Mouse (Mus musculus) neural tube, embryonic 14.5 days (tissue): Measurements from ENCODE around the gene Cadps2. TPM values are rescaled to one million over a fixed set of nuclear protein-coding genes. Genes with fewer than 3 reads are reported as not detected.

Experiments
- ATAC-seq: fragments of 200-750 bp; cut with Nextera tagmentation; 2 replicates; pipeline ENCODE4 v1.8.0; 2017; ENCODE audit warnings: low read depth, mild to moderate bottlenecking, moderate TSS enrichment, moderate library complexity
- H3K27ac ChIP-seq: fragments of 300-500 bp; sonication (generic); 2 replicates; pipeline ENCODE4 v1.5.1; 2014; ENCODE audit warnings: low read depth, mild to moderate bottlenecking, control low read depth, low read length, moderate library complexity, mixed read lengths
- H3K27me3 ChIP-seq: fragments of 300-500 bp; sonication (generic); 2 replicates; pipeline ENCODE4 v1.6.1; 2014; ENCODE audit warnings: low read length; ENCODE audit not compliant: control insufficient read depth, insufficient read depth
- H3K36me3 ChIP-seq: fragments of 300-500 bp; sonication (generic); 2 replicates; pipeline ENCODE4 v1.6.1; 2014; ENCODE audit warnings: low read length, mixed read lengths; ENCODE audit not compliant: control insufficient read depth, insufficient read depth
- H3K4me1 ChIP-seq: fragments of 300-500 bp; sonication (generic); 2 replicates; pipeline ENCODE4 v1.6.1; 2014; ENCODE audit warnings: low read length; ENCODE audit not compliant: control insufficient read depth, insufficient read depth
- H3K4me2 ChIP-seq: fragments of 300-500 bp; sonication (generic); 2 replicates; pipeline ENCODE4 v1.6.1; 2014; ENCODE audit warnings: mild to moderate bottlenecking, low read depth, low read length, control low read depth
- H3K4me3 ChIP-seq: fragments of 300-500 bp; sonication (generic); 2 replicates; pipeline ENCODE4 v1.5.1; 2014; ENCODE audit warnings: low read depth, low read length, control low read depth, mixed read lengths
- H3K9ac ChIP-seq: fragments of 300-500 bp; sonication (generic); replicated peaks from 2 replicates; pipeline ENCODE4 v1.6.1; 2014; ENCODE audit warnings: low read depth, mild to moderate bottlenecking, control low read depth, low read length, mixed read lengths
- H3K9me3 ChIP-seq: fragments of 300-500 bp; sonication (generic); 2 replicates; pipeline ENCODE4 v1.6.1; 2016; ENCODE audit warnings: low read length; ENCODE audit not compliant: control insufficient read depth
- WGBS: fragments of 180-500 bp; shearing (Covaris S2); extraction: QIAGEN DNeasy Blood & Tissue Kit; methylation state at CpG from one replicate; pipeline ENCODE4 v1.1.7; 2014; 5-methylcytosine and 5-hydroxymethylcytosine counted together
- polyA plus RNA-seq: library from polyadenylated mRNA; unstranded; fragments of >200 nt; fragmentation: Nextera tagmentation; extraction: Ambion mirVana; gene quantifications from 2 replicates; pipeline ENCODE4 v1.2.1, GENCODE M21; 2014

Gene Cadps2
- polyA plus RNA-seq, 1 experiment from 2014 or later: 14.2 TPM

- 0 out of 2 replicates have a peak, but pooled peaks have one; percentile 3 for ATAC-seq
- Histone ChIP-seq H3K27ac (no peak overlapping the region), H3K4me1 (0 out of 2 replicates have a peak, but pooled peaks cover 6% of the 10 kb centered on the region), H3K4me2 (peak overlapping the region; percentile 96), H3K27me3 (peaks cover 14% of the 10 kb centered on the region), H3K4me3 (peak overlapping the region; percentile 69), H3K9me3 (no peaks in the 10 kb centered on the region), H3K9ac (no peak overlapping the region), H3K36me3 (no peaks in the 10 kb centered on the region)
- WGBS: under 1% methylated on average over 15 of the region's 15 CpGs
These were observed 780 bp upstream of the Cadps2 start for GRCm38 (mm10) chr6:23840001-23840400.

DNA sequence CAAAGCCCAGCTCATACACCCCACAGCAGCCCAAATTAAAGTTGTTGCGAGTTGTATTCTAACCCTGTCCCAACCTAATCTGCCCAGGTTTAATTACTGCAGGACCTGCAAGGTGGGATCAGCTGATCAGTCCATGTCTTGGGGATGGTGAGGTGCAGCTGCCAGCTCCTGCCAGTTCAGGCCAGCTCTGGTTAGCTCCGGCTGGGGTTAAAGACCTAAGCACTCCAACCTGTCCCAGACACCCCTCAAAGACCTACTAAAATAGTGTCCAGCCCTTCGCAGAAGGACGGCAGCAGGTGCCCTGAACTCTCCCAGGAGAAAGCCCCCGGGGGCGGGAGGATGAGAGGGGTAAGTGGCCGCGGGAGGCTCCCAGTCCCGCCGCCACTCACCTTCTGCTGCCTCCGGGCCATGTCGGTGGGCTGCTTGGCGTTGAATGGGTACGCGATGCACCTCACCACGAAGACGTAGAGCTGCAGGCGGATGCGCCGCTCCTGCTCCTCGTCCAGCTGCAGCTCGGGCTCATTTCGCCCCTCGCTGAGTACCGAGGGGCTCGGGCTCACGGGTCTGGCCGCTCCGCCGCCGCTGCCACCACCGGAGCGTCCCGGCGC is 716 bp downstream of the Cadps2 start:
- peak; percentile 35 for ATAC-seq
- Histone ChIP-seq H3K36me3 (no peaks in the 10 kb centered on the region), H3K27ac (no peak overlapping the region), H3K27me3 (peaks cover 14% of the 10 kb centered on the region), H3K4me1 (0 out of 2 replicates have a peak, but pooled peaks cover 6% of the 10 kb centered on the region), H3K9me3 (no peaks in the 10 kb centered on the region), H3K4me2 (peak overlapping the region; percentile 96), H3K4me3 (peak overlapping the region; percentile 69), H3K9ac (peak overlapping the region; percentile 61)
- WGBS: 1% methylated on average over 34 of the region's 35 CpGs

DNA sequence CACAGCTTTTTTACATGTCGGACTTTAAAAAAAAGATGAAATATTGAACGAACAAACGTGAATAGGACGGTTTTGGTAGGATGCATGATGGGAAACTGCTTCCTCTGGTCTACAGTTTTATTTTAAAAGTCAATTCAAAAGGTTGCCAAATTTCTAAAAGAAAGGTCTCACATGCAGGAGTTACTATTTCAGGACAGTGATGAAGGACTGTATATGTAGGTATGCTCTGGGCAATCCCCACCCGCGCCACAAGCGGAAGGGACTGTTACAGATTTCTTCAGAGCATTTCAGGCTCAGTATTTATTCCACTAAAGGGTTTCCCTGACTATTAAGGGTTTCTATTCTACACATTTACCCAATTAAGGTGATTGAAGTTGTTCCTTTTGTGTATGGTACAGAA is 1.6 kb downstream of the Cadps2 start:
- ATAC-seq: no peak

DNA sequence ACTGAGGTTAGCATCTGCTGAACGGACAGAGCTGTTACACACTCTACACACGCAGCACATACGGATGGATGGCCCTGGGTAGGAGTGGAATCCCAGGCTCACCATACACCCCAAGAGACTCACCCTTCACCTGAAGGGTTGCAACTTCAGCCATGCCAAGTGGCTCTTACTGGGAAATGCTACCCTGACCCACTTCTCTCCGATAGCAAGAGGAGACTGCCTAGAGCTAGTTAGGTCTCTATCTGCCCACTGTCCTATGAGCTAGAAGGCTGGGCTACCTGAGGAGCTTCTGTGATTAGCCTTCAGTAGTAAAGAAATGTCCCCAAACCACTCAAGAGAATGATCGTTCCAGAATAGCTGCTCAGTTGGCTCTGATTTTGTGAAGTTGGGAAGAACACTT is 2.1 kb downstream of the Cadps2 start:
- H3K27me3 ChIP-seq: peaks cover 14% of the 10 kb centered on the region
- H3K4me2 ChIP-seq: peak overlapping the region; percentile 96; the same call in 1 of the 2 replicates
- no peaks in the 10 kb centered on the region for H3K36me3 ChIP-seq
- H3K27ac ChIP-seq: no peak overlapping the region
- no peak overlapping the region for H3K9ac ChIP-seq
- no peak for ATAC-seq
- H3K4me3 ChIP-seq: no peak overlapping the region
- WGBS: 88% methylated on average over 5 of the region's 5 CpGs
- H3K4me1 ChIP-seq: 0 out of 2 replicates have a peak, but pooled peaks cover 6% of the 10 kb centered on the region
- H3K9me3 ChIP-seq: no peaks in the 10 kb centered on the region

More for the DNA sequence above, 1.6 kb downstream of the Cadps2 start:
- H3K36me3 ChIP-seq: no peaks in the 10 kb centered on the region
- H3K27ac ChIP-seq: no peak overlapping the region
- H3K4me3 ChIP-seq: no peak overlapping the region; the same call in 1 of the 2 replicates
- 98% methylated on average over 7 of the region's 7 CpGs for WGBS
- peak overlapping the region; percentile 96 for H3K4me2 ChIP-seq
- H3K27me3 ChIP-seq: peaks cover 14% of the 10 kb centered on the region
- H3K4me1 ChIP-seq: 0 out of 2 replicates have a peak, but pooled peaks cover 6% of the 10 kb centered on the region
- no peak overlapping the region for H3K9ac ChIP-seq
- H3K9me3 ChIP-seq: no peaks in the 10 kb centered on the region

- no peak for ATAC-seq
- no peak overlapping the region for H3K9ac ChIP-seq
- no peaks in the 10 kb centered on the region for H3K9me3 ChIP-seq
- H3K4me3 ChIP-seq: no peak overlapping the region
- no peak overlapping the region for H3K27ac ChIP-seq
- 0 out of 2 replicates have a peak, but pooled peaks cover 6% of the 10 kb centered on the region for H3K4me1 ChIP-seq
- no peaks in the 10 kb centered on the region for H3K36me3 ChIP-seq
- no peak overlapping the region for H3K4me2 ChIP-seq
- peaks cover 14% of the 10 kb centered on the region for H3K27me3 ChIP-seq
- WGBS: 63% methylated on average over 2 of the region's 2 CpGs
These were observed 2.5 kb downstream of the Cadps2 start for GRCm38 (mm10) chr6:23836694-23837093.

GRCm38 (mm10) chr6:23835552-23835951 is 3.7 kb downstream of the Cadps2 start:
- 87% methylated on average over 4 of the region's 4 CpGs for WGBS
- Histone ChIP-seq H3K4me3 (no peak overlapping the region), H3K36me3 (no peaks in the 10 kb centered on the region), H3K27me3 (peaks cover 14% of the 10 kb centered on the region), H3K4me2 (no peak overlapping the region), H3K4me1 (0 out of 2 replicates have a peak, but pooled peaks cover 6% of the 10 kb centered on the region), H3K9ac (no peak overlapping the region), H3K27ac (no peak overlapping the region), H3K9me3 (no peaks in the 10 kb centered on the region)
- ATAC-seq: no peak

DNA sequence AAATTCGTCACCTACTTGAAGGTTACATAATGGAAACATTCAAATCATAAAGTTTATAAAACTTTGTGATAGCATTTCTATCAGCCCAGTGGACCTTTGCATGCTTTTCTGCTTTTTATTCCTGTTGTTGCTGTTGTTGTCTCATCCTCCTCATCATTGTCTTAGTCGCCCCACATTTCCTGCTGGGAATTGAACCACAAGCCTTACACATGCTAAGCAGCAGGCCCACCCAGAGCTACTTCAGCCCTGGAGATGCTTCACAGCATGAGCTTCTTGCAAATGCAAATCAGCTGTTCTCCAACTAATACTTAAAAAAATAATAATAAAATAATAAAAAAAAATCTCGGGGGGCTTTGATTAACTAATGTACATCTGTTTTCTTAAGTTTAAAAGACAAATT is 8.5 kb downstream of the Cadps2 start:
- no peaks in the 10 kb centered on the region for H3K4me1 ChIP-seq
- no peaks in the 10 kb centered on the region for H3K36me3 ChIP-seq
- H3K4me2 ChIP-seq: no peak overlapping the region
- ATAC-seq: no peak
- no peaks in the 10 kb centered on the region for H3K9me3 ChIP-seq
- no peak overlapping the region for H3K4me3 ChIP-seq
- 53% methylated on average over 3 of the region's 3 CpGs for WGBS
- H3K27me3 ChIP-seq: no peaks in the 10 kb centered on the region
- no peak overlapping the region for H3K9ac ChIP-seq
- no peak overlapping the region for H3K27ac ChIP-seq

GRCm38 (mm10) chr6:23829338-23829737 is 9.9 kb downstream of the Cadps2 start:
- no peak overlapping the region for H3K9ac ChIP-seq
- H3K4me3 ChIP-seq: no peak overlapping the region
- H3K27ac ChIP-seq: no peak overlapping the region
- no peaks in the 10 kb centered on the region for H3K27me3 ChIP-seq
- H3K4me1 ChIP-seq: no peaks in the 10 kb centered on the region
- H3K4me2 ChIP-seq: no peak overlapping the region
- H3K9me3 ChIP-seq: no peaks in the 10 kb centered on the region
- ATAC-seq: no peak
- 87% methylated on average over 2 of the region's 2 CpGs for WGBS
- H3K36me3 ChIP-seq: no peaks in the 10 kb centered on the region

- no peaks in the 10 kb centered on the region for H3K9me3 ChIP-seq
- no peaks in the 10 kb centered on the region for H3K36me3 ChIP-seq
- no peak for ATAC-seq
- H3K4me2 ChIP-seq: no peak overlapping the region
- 87% methylated on average over 5 of the region's 5 CpGs for WGBS
- H3K9ac ChIP-seq: no peak overlapping the region
- H3K27ac ChIP-seq: no peak overlapping the region
- H3K4me1 ChIP-seq: no peaks in the 10 kb centered on the region
- H3K27me3 ChIP-seq: no peaks in the 10 kb centered on the region
- no peak overlapping the region for H3K4me3 ChIP-seq
These were observed 17.4 kb downstream of the Cadps2 start for GRCm38 (mm10) chr6:23821819-23822218.
